Mouse (Mus musculus): ENCODE data around the gene F3. TPM values are rescaled to one million over a fixed set of nuclear protein-coding genes. Genes with fewer than 3 reads are reported as not detected.
"Not testable (repeated sequence)": the region's sequence is repeated elsewhere in the genome, so short reads cannot be mapped to it uniquely, and the experiment has no call there.

Gene F3
- total and polyA plus RNA-seq, 3 experiments: 0.46 to 0.73 (median 0.55) TPM

DNA sequence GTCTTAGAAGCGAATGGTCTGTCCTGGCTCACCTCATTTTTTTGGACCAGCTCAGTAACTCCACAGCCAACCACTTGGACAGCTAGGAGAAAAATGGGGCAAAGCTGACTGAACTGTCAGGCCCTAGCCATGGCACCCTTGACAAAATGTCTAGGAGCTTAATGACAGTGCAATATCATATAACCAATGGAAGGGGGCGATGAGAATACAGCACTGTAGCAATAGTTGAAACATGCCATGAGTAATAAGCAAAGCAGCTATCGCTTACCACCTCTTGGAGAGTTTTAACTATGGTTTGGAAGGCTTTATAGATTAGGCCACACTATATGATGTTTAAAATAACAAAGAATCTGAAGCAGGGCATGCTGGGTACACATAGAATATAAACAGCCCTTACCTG lies 45.4 kb downstream of the F3 start:
- Histone ChIP-seq H3K79me2 (replicated peaks; ENCODE audit: control insufficient read depth, extremely low read depth, insufficient read depth, poor library complexity, severe bottlenecking) (no peaks in the 10 kb centered on the region), H3K4me3 (replicated peaks in 1 of 3; ENCODE audit: low read depth in 2 of 3, low read length in 2 of 3, poor library complexity in 1 of 3) (no peak overlapping the region), H3K36me3 (replicated peaks in 1 of 2; ENCODE audit: control insufficient read depth in 1 of 2, insufficient read depth in 1 of 2, low read length in 1 of 2) (peaks cover 74 to 81% of the 10 kb centered on the region in 2 experiments), H3K27ac (ENCODE audit: insufficient read depth, low read depth) (no peak overlapping the region), H3K9ac (ENCODE audit: insufficient read depth, low read depth) (no peak overlapping the region), H3K4me2 (ENCODE audit: insufficient read depth, low read depth, poor library complexity, severe bottlenecking) (no peak overlapping the region), H3K4me1 (ENCODE audit: control insufficient read depth in 1 of 2, insufficient read depth in 2 of 2) (peaks cover 0 to 20% of the 10 kb centered on the region in 2 experiments; a peak in 2 of 4 replicates), H3K9me3 (replicated peaks; ENCODE audit: low read length) (no peaks in the 10 kb centered on the region), H3K27me3 (replicated peaks) (no peaks in the 10 kb centered on the region)
- in situ Hi-C loops (cut with MboI; ENCODE audit: low pct_ligation_motif_present, low pct_unique_long_range_greater_than_20kb, low sequenced_read_pairs) (no loop called here), dilution Hi-C loops (cut with MboI; ENCODE audit: extremely low pct_ligation_motif_present, extremely low pct_unique_long_range_greater_than_20kb, low sequenced_read_pairs) (no loop called here)
- TF ChIP-seq ETS1 (conservative IDR thresholded peaks at IDR 0.05; ENCODE audit: low read depth, low read length) (no peak), EP300 (IDR thresholded peaks at IDR 0.05; ENCODE audit: low read length) (no peak)
- DNase-seq (ENCODE audit: extremely low read depth): no peak

DNA sequence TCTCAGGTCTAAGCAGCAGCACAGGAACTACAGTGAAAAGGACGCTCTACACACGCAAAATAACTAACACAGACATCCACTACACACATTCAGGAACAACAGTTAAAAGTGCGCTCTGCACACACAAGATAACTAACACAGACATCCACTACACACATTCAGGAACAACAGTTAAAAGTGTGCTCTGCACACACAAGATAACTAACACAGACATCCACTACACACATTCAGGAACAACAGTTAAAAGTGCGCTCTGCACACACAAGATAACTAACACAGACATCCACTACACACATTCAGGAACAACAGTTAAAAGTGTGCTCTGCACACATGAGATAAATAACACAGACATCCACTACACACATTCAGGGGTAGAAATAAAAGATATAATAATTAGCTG lies 50.0 kb downstream of the F3 start:
- H3K4me3 ChIP-seq (replicated peaks in 1 of 3; ENCODE audit: low read depth in 2 of 3, low read length in 2 of 3, poor library complexity in 1 of 3); H3K4me2 ChIP-seq (ENCODE audit: insufficient read depth, low read depth, poor library complexity, severe bottlenecking); dilution Hi-C loops (cut with MboI; ENCODE audit: extremely low pct_ligation_motif_present, extremely low pct_unique_long_range_greater_than_20kb, low sequenced_read_pairs); H3K9ac ChIP-seq (ENCODE audit: insufficient read depth, low read depth); H3K79me2 ChIP-seq (replicated peaks; ENCODE audit: control insufficient read depth, extremely low read depth, insufficient read depth, poor library complexity, severe bottlenecking); H3K9me3 ChIP-seq (replicated peaks; ENCODE audit: low read length); H3K27ac ChIP-seq (ENCODE audit: insufficient read depth, low read depth); H3K4me1 ChIP-seq (ENCODE audit: control insufficient read depth in 1 of 2, insufficient read depth in 2 of 2); DNase-seq (ENCODE audit: extremely low read depth); in situ Hi-C loops (cut with MboI; ENCODE audit: low pct_ligation_motif_present, low pct_unique_long_range_greater_than_20kb, low sequenced_read_pairs); H3K27me3 ChIP-seq (replicated peaks): not testable (repeated sequence)
- peaks cover 63 to 81% of the 10 kb centered on the region in 2 experiments for H3K36me3 ChIP-seq (replicated peaks in 1 of 2; ENCODE audit: control insufficient read depth in 1 of 2, insufficient read depth in 1 of 2, low read length in 1 of 2)

GRCm38 (mm10) chr3:121777943-121778342 lies 54.6 kb downstream of the F3 start:
- H3K79me2 ChIP-seq (replicated peaks; ENCODE audit: control insufficient read depth, extremely low read depth, insufficient read depth, poor library complexity, severe bottlenecking): no peaks in the 10 kb centered on the region; the same call in 1 of the 2 replicates
- H3K4me3 ChIP-seq (replicated peaks in 1 of 3; ENCODE audit: low read depth in 2 of 3, low read length in 2 of 3, poor library complexity in 1 of 3): no peak overlapping the region
- no peaks in the 10 kb centered on the region for H3K27me3 ChIP-seq (replicated peaks)
- DNase-seq (ENCODE audit: extremely low read depth): peak; percentile 73
- H3K27ac ChIP-seq (ENCODE audit: insufficient read depth, low read depth): no peak overlapping the region
- no peak for TF ChIP-seq ZKSCAN1 (IDR thresholded peaks at IDR 0.05; ENCODE audit: borderline replicate concordance, low read depth, low read length)
- TF ChIP-seq POLR2A (IDR thresholded peaks at IDR 0.05; ENCODE audit: low read depth, low read length): no peak
- TF ChIP-seq SMC3 (IDR thresholded peaks at IDR 0.05; ENCODE audit: low read depth, low read length): peak; percentile 76
- no peak for TF ChIP-seq NRF1 (IDR thresholded peaks at IDR 0.05; ENCODE audit: low read depth, low read length)
- peak; percentile 72 for TF ChIP-seq RAD21 (IDR thresholded peaks at IDR 0.05; ENCODE audit: low read depth, low read length)
- no peak for TF ChIP-seq TCF12 (IDR thresholded peaks at IDR 0.05; ENCODE audit: low read depth, low read length)
- peak; percentile 10; the same call in 1 of the 2 replicates for TF ChIP-seq MAX (IDR thresholded peaks at IDR 0.05; ENCODE audit: low read length)
- TF ChIP-seq USF2 (conservative IDR thresholded peaks at IDR 0.05; ENCODE audit: low read depth, low read length): no peak
- peak; percentile 55 to 81 for TF ChIP-seq CTCF (conservative IDR thresholded peaks at IDR 0.05 in 1 of 2, IDR thresholded peaks at IDR 0.05 in 1 of 2; ENCODE audit: low read depth in 2 of 2, low read length in 2 of 2)
- no peak for TF ChIP-seq PAX5 (IDR thresholded peaks at IDR 0.05; ENCODE audit: low read length)
- dilution Hi-C loops (cut with MboI; ENCODE audit: extremely low pct_ligation_motif_present, extremely low pct_unique_long_range_greater_than_20kb, low sequenced_read_pairs): no loop called here
- H3K9me3 ChIP-seq (replicated peaks; ENCODE audit: low read length): no peaks in the 10 kb centered on the region
- no peak overlapping the region for H3K9ac ChIP-seq (ENCODE audit: insufficient read depth, low read depth)
- no peak overlapping the region for H3K4me2 ChIP-seq (ENCODE audit: insufficient read depth, low read depth, poor library complexity, severe bottlenecking)
- peaks cover 45 to 72% of the 10 kb centered on the region in 2 experiments for H3K36me3 ChIP-seq (replicated peaks in 1 of 2; ENCODE audit: control insufficient read depth in 1 of 2, insufficient read depth in 1 of 2, low read length in 1 of 2)
- H3K4me1 ChIP-seq (ENCODE audit: control insufficient read depth in 1 of 2, insufficient read depth in 2 of 2): peaks cover 0 to 4% of the 10 kb centered on the region in 2 experiments; a peak in 1 of 4 replicates
- in situ Hi-C loops (cut with MboI; ENCODE audit: low pct_ligation_motif_present, low pct_unique_long_range_greater_than_20kb, low sequenced_read_pairs): no loop called here
